Mouse (Mus musculus) cerebellum, adult 2 months (tissue): ENCODE results near the gene Npepl1. TPM values are rescaled to one million over a fixed set of nuclear protein-coding genes. Genes with fewer than 3 reads are reported as not detected.

Experiments used
- DNase-seq, 2 experiments: peaks; one replicate each; pipeline ENCODE4 v3.0.0; 2021
- H3K27ac ChIP-seq: fragments of 200-500 bp; 2 replicates; pipeline ENCODE4 v1.5.1; 2012; ENCODE audit warnings: low read length, control low read depth, inconsistent platforms; ENCODE audit not compliant: insufficient read depth
- H3K27me3 ChIP-seq: fragments of 200-500 bp; 2 replicates; pipeline ENCODE4 v1.6.1; 2012; ENCODE audit warnings: inconsistent platforms, mild to moderate bottlenecking, low read length, moderate library complexity; ENCODE audit not compliant: control insufficient read depth, insufficient read depth
- H3K4me1 ChIP-seq: fragments of 200-500 bp; 2 replicates; pipeline ENCODE4 v1.6.1; 2011; ENCODE audit warnings: low read length; ENCODE audit not compliant: control insufficient read depth, insufficient read depth
- H3K4me3 ChIP-seq: fragments of 200-500 bp; replicated peaks from 2 replicates; pipeline ENCODE3; 2011; ENCODE audit warnings: mild to moderate bottlenecking, low read depth, low read length, control low read depth; ENCODE audit not compliant: insufficient read depth
- CTCF ChIP-seq: fragments of 200-500 bp; IDR thresholded peaks from 2 replicates; pipeline ENCODE4 v1.5.1; 2011; ENCODE audit warnings: low read depth, mild to moderate bottlenecking, control low read depth, low read length, moderate library complexity, borderline replicate concordance; ENCODE audit not compliant: insufficient read depth
- POLR2A ChIP-seq: fragments of 200-500 bp; IDR thresholded peaks from 2 replicates; pipeline ENCODE4 v1.6.1; 2011; ENCODE audit warnings: low read length, control low read depth, borderline replicate concordance; ENCODE audit not compliant: insufficient read depth
- WGBS: fragments of 180-500 bp; shearing (Covaris S2); methylation state at CpG from one replicate; pipeline ENCODE4 v1.1.7; 2018; 5-methylcytosine and 5-hydroxymethylcytosine counted together
- polyA plus RNA-seq: library from polyadenylated mRNA; depleted of rRNA; stranded (reverse); fragments of >200 nt; gene quantifications from 2 replicates; pipeline ENCODE4 v1.2.3, GENCODE M21; 2012

Npepl1 gene
- polyA plus RNA-seq, 1 experiment: 44.3 TPM

DNA sequence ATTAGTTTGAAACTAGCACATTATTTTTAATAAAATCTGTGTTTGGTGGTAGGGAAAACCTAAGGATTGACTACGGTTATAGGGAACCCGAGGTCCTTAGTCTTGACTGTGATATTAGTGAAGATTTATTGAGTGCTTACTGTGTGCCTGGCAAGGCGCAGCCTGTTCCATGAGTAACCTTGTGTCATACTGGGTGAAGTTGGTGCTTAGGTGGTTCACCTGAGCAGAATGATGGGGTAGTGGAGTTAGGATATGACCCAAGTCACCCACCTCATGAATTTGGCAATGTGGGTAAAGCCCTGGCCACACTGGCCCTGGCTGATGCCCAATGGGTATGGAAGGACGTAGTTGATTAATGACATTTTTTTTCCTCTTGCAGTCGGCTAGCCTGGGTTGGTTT, 28.3 kb upstream of the Npepl1 start:
- DNase-seq: no peak
- no peak overlapping the region for H3K27ac ChIP-seq
- TF ChIP-seq CTCF (no peak), POLR2A (no peak)
- H3K4me3 ChIP-seq: no peak overlapping the region
- peaks cover 12% of the 10 kb centered on the region for H3K4me1 ChIP-seq
- WGBS: 73% methylated on average over 5 of the region's 5 CpGs
- H3K27me3 ChIP-seq: no peaks in the 10 kb centered on the region

DNA sequence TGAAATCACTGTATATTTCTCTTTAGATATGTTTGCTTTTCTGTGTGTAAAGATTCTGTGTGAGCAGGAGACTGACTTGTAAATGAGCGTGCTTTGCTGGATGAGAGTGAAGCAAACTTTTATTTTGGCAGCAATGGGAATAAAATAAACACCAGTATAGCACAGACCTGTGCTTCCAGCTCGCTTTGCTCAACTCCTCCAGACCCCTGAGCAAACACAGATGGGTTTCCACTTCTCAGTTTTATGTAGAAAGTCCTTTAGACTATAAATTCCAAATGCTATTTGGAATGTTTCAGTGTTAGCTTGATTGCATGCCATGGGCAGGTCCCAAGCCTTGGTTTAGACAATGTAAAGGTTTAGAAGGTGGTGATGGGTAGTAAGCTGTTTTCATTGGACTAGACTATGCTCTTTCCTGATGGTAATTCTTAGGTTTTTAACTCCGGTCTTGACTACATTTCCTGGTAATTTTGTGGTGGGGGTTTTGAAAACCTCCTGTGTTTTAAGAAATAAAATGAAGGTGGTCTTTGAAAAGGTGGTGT, 27.7 kb upstream of the Npepl1 start:
- 88% methylated on average over 3 of the region's 3 CpGs for WGBS
- TF ChIP-seq POLR2A: no peak
- no peak for TF ChIP-seq CTCF
- H3K27me3 ChIP-seq: no peaks in the 10 kb centered on the region
- H3K4me1 ChIP-seq: peaks cover 12% of the 10 kb centered on the region
- no peak for DNase-seq
- no peak overlapping the region for H3K4me3 ChIP-seq
- H3K27ac ChIP-seq: no peak overlapping the region

DNA sequence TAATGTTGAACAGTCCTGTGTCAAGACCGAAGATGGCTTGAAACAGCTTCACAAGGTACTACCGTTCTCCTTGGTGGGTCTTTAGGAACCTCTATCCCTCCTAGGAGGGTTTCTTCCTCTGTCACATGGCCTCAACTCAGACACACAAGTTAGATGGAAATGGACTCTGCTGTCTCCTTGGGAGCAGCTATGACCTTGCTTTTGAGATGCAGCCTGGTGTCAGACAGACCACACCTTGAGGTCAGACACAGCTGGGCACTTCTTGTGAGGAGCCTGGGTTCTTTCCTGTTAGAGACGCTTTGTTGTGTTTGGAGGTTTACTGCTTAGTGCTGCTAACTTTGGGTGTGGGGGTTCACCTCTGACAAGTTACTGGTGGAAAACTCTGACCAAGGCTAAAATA, 15.1 kb upstream of the Npepl1 start:
- Histone ChIP-seq H3K27ac (no peak overlapping the region), H3K4me1 (no peaks in the 10 kb centered on the region), H3K4me3 (no peak overlapping the region), H3K27me3 (no peaks in the 10 kb centered on the region)
- TF ChIP-seq CTCF: no peak
- no peak for TF ChIP-seq POLR2A
- 95% methylated on average over 3 of the region's 3 CpGs for WGBS
- DNase-seq: no peak

DNA sequence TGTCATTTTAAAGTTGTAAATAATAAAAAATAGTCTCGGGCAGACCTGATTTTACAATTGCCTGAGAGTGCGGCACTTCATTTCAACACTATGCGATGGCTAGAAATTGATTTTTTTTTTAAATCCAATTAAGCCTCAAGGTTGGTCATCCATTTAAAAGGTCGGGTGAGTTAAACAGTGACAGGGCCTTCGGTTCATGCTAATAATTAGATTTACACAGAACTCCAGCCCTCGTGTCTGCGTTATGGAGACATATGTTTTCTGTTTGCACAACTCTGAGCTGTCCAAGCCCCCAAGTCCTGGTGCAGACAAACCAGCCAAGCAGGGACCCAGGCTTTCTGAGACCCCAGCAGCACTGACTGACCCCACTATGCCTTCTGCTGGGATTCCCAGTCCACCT, 7.8 kb upstream of the Npepl1 start:
- Histone ChIP-seq H3K4me3 (no peak overlapping the region), H3K27ac (no peak overlapping the region), H3K27me3 (no peaks in the 10 kb centered on the region), H3K4me1 (no peaks in the 10 kb centered on the region)
- TF ChIP-seq CTCF (no peak), POLR2A (no peak)
- WGBS: 89% methylated on average over 7 of the region's 7 CpGs
- no peak for DNase-seq

DNA sequence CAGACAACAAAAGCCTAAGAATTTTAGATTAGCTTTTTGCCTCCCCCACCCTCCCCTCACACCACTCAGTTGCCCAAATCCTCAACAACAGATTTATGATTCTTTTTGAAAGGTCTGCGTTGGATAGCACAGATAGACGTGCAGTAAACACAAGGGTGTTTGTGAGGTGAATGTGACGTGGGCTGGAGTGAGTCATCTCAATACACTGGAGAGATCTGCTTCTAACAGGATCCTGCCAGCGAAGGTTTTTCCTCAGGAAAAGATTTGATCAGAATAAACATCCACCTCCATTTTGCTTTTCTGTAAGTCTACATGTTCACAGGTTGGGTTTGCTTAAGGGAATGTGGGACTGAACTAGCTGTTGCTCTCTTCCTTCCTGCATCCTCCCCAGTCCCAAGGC, 6.6 kb upstream of the Npepl1 start:
- Histone ChIP-seq H3K4me3 (no peak overlapping the region), H3K4me1 (no peaks in the 10 kb centered on the region), H3K27ac (no peak overlapping the region), H3K27me3 (no peaks in the 10 kb centered on the region)
- 95% methylated on average over 4 of the region's 4 CpGs for WGBS
- no peak for TF ChIP-seq CTCF
- TF ChIP-seq POLR2A: no peak
- DNase-seq: no peak

DNA sequence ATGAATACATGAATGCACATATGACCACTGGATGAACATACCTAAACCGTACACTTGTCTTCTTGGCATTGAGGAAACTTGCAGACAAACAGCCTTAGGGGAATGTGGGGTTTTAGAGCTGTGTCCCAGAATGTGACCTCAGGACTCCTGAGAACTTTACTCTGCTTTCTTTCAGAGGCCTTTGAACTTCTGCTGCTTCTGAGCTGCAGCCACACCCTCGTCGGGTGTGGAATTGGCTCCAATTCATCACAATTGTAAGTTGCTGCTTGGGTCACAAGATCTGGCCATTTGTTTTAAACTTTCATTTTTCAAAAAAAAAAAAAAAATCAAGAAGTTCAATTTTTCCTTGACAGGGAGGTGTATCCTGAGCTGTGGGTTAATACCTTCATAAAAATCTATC, 2.8 kb upstream of the Npepl1 start:
- 90% methylated on average over 3 of the region's 3 CpGs for WGBS
- no peak for DNase-seq
- Histone ChIP-seq H3K27ac (no peak overlapping the region), H3K4me3 (no peak overlapping the region), H3K27me3 (no peaks in the 10 kb centered on the region), H3K4me1 (no peaks in the 10 kb centered on the region)
- TF ChIP-seq CTCF (no peak), POLR2A (no peak)

DNA sequence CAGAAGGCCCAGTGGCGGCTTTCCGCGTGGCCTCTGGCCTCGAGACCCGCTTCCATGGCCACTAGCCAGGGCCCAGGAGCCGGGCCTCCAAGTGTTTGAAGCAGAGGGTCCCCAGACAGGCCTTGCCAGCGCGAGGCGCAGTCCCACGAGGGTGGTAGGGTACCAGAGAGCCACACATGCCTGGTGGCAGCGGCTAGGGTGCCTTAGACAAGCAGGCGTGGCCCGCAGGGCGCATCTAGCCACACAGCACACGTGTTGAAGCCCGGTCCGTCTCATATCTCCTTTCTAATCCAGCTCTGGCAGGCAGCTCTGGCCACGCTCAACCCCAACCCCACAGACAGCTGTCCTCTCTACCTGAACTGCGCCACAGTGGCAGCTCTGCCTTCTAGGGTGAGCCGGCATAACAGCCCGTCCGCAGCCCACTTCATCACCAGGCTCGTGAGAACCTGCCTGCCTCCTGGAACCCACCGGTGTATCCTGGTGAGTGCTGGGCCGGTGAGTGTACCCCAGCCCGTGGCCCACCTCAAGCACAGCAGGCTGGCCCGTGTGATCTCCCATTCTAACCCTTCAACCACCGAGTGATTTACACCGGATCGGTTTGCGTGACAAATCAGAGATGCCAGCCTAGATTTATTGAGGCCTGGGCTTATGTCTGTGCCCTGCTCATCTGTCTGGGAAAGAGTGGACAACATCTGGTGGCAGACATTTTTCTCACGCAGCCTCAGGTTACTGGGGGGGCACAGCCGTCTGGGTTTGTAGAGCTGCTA, 817 bp downstream of the Npepl1 start:
- Histone ChIP-seq H3K27me3 (no peaks in the 10 kb centered on the region), H3K4me3 (peak overlapping the region; percentile 54), H3K4me1 (no peaks in the 10 kb centered on the region; the same call in 1 of the 2 replicates), H3K27ac (peak overlapping the region; percentile 46)
- peak in 1 of 2 experiments; percentile 69 for DNase-seq
- WGBS: 54% methylated on average over 33 of the region's 33 CpGs
- TF ChIP-seq POLR2A (0 out of 2 replicates have a peak, but pooled peaks have one; percentile 3), CTCF (no peak)

DNA sequence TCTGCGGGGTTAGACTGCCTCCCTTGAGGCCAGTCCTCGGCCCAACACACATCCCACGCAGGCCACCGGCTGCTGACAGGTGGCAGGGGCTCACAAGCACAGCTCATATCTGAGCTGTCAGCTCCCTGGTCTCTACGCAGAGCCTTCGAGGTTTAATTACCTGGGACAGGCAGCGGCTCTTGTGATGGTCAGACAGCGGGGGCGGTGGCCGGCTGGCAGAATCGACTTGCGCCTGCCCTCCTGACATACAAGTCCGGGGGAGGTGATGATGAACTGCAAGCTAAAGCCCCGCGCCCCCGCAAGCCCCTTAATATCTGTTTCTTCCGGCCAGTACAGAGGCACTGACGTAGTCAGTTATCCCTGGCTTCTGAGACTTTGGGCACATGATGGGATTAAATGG, 2.8 kb downstream of the Npepl1 start:
- no peak overlapping the region for H3K27ac ChIP-seq
- H3K4me3 ChIP-seq: no peak overlapping the region
- no peak for DNase-seq
- TF ChIP-seq CTCF: no peak
- TF ChIP-seq POLR2A: no peak
- no peaks in the 10 kb centered on the region; the same call in 1 of the 2 replicates for H3K4me1 ChIP-seq
- no peaks in the 10 kb centered on the region for H3K27me3 ChIP-seq
- WGBS: 88% methylated on average over 18 of the region's 18 CpGs
